ENCODE assay signal across 8 mouse cellular contexts in the genomic region with DNA sequence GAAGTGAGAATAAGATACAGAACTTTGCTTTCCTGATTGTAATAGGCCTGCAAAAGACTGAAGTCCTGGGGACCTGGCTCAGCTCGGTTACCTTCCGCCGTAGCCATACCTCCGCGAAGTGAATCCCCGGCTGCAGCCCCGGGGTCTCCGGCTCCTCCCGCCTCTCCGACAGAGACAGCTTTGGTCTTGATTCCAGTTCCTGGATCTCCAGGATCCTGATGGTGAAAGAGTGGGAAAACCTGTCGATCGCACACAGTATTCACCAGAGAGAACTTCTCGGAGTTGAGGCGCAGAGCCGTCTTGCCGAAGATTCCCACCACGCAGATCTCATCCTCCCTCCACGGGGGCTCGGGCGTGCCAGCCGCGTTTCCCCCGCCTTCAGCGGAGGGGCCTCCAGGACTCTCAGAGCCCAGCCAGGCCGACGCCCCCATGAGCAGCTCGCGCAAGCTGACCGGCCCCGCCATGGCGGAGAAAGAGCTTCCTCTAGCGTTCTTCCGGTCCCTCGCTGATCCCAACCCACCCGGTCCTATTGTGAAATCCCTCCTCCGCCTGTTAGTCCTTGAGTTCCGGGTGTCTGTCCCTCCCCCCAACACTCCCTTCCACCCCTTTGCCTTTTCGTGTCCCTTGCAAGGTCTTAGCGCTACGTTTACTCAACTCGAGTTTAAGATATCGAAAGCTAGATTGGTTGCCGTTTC. TPM values are rescaled to one million over a fixed set of nuclear protein-coding genes. Genes with fewer than 3 reads are reported as not detected.
DNase-seq lines count a peak whose midpoint lies in the region; ATAC-seq lines count a peak whose summit lies in the region.

A gene (minus strand): TSS at position 485 of the 695 bp plus-strand sequence.

- H3K27me3 ChIP-seq in heart, embryonic 13.5 days (replicated peaks), result no peaks in the 10 kb centered on the region
- H3K27me3 ChIP-seq in liver, embryonic 12.5 days (replicated peaks), result no peaks in the 10 kb centered on the region
- H3K27me3 ChIP-seq in splenic B cell, adult 2 months (ENCODE audit: control insufficient read depth, insufficient read depth, low read length, poor library complexity, severe bottlenecking), result no peaks in the 10 kb centered on the region

- WGBS in heart, embryonic 13.5 days, result under 1% methylated on average over 43 of the region's 43 CpGs
- under 1% methylated on average over 43 of the region's 43 CpGs for WGBS in liver, embryonic 12.5 days (ENCODE audit: insufficient replicate concordance)

- peak within 1 kb of the TSS; percentile 84 for H3K4me3 ChIP-seq in heart, embryonic 13.5 days
- peak within 1 kb of the TSS; percentile 86 for H3K4me3 ChIP-seq in liver, embryonic 12.5 days

- peak within 1 kb of the TSS; percentile 95 for H3K4me2 ChIP-seq in heart, embryonic 13.5 days
- H3K4me2 ChIP-seq in liver, embryonic 12.5 days, result peak within 1 kb of the TSS; percentile 81

- no peaks in the 10 kb centered on the region for H3K9me3 ChIP-seq in heart, embryonic 13.5 days
- H3K9me3 ChIP-seq in liver, embryonic 12.5 days (replicated peaks), result no peaks in the 10 kb centered on the region

- H3K36me3 ChIP-seq in heart, embryonic 13.5 days, result peaks cover 60% of the 10 kb centered on the region
- H3K36me3 ChIP-seq in liver, embryonic 12.5 days, result peaks cover 59% of the 10 kb centered on the region
- H3K36me3 ChIP-seq in splenic B cell, adult 2 months (ENCODE audit: control insufficient read depth, insufficient read depth, low read length, poor library complexity, severe bottlenecking), result peaks cover 6% of the 10 kb centered on the region

- peak; percentile 68 to 78 for DNase-seq in CD8-positive naive resting alpha-beta T cell, adult 2 months (ENCODE audit: low read depth in 2 of 2, low spot score in 2 of 2)
- peak; percentile 55 for DNase-seq in c-Kit-negative CD71-positive TER-119-positive erythroid progenitor cells, embryonic 14.5 days (ENCODE audit: low read depth, low spot score)
- peak; percentile 77 for DNase-seq in fibroblast of lung, adult 2 months (ENCODE audit: low read depth)
- peak; percentile 89 for DNase-seq in kidney, postnatal 10 days
- peak; percentile 83 for DNase-seq in naive thymus-derived CD4-positive, alpha-beta T cell, adult 2 months (ENCODE audit: low read depth)
- DNase-seq in splenic B cell, adult 2 months (ENCODE audit: low read depth, low spot score), result peak; percentile 84

- ATAC-seq in heart, embryonic 13.5 days (ENCODE audit: extremely low read depth, insufficient number of reproducible peaks, low FRiP score, low TSS enrichment), result peak; percentile 66; the same call in 1 of the 2 replicates
- ATAC-seq in liver, embryonic 12.5 days, result peak; percentile 89

- peaks cover 32% of the 10 kb centered on the region for H3K4me1 ChIP-seq in heart, embryonic 13.5 days
- peaks cover 38% of the 10 kb centered on the region for H3K4me1 ChIP-seq in liver, embryonic 12.5 days

- peak within 1 kb of the TSS; percentile 91 for H3K9ac ChIP-seq in heart, embryonic 13.5 days
- peak within 1 kb of the TSS; percentile 88 for H3K9ac ChIP-seq in liver, embryonic 12.5 days

- peak within 1 kb of the TSS; percentile 74 for H3K27ac ChIP-seq in heart, embryonic 13.5 days (replicated peaks)
- H3K27ac ChIP-seq in liver, embryonic 12.5 days, result peak within 1 kb of the TSS; percentile 75

RNA-seq across cellular contexts. Expression of the gene that starts here (rescaled TPM):
- 11.9 and 13.7 TPM in 2 replicates for polyA plus RNA-seq in heart, embryonic 13.5 days (2015; fragmentation: Nextera tagmentation; extraction: Ambion mirVana)
- 12.9 and 14.8 TPM in 2 replicates for polyA plus RNA-seq in liver, embryonic 12.5 days (2016; fragmentation: Nextera tagmentation; extraction: Ambion mirVana)

Comparison
In these comparisons a context has a peak if more than half of its experiments do, and no peak if none do; other contexts are left out.
1. Peak in every context shown above with its lines: DNase-seq, ATAC-seq, H3K4me3 ChIP-seq and H3K27ac ChIP-seq.